Mouse (Mus musculus) T-helper 2 cell (primary cell): ENCODE data around the gene Ncbp1.

Experiments
- in situ Hi-C: fragments of 300-600 bp; cut with MboI, MseI; formaldehyde crosslinking; loops from one replicate; pipeline ENCODE4 v1.15.1; 2025; ENCODE audit warnings: high pct_unique_total_duplicates

Ncbp1 gene

DNA sequence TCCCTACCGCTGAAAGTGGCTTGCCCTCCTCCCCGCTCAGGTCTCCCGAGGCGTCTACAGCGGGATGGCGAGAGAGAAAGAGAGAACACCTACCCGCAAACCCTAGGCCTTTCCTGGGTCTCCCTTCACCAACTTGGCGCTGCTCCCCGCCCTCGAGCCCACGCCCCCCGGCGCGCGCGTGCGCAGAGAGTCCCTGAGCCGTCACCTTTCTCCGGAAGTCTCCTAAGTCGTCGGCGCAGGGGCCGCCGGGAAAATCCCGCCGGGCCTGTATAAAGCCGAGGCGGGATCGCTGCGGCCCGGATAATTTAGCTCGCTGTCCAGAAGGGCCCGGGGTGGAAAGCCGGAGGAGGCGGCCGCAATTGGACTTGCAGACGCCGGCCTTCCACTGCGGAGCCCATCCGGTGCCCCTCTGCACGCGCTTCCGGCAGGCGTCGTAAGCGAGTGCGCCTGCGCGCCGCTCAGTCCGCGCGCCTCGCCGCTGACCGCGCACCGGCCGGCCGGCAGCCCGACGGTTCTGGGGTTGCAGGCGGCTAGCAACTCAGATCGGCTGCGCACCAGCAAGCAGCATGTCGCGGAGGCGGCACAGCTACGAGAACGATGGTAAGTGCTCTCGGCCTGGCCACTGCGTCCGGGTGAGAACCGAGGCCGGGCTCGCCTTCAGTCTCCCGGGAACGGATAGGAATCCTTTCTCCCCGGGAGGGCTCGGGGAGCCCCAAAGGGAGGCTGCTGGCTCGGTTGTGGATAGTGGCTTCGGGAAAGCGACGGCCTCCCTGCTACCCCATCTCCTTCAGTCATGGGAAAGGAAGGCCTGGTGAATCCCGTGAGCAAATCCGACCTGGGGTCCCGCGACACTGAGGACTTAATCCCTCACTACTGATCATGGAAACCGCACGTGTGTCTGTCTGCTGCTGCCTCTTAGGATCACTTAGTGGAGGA is at the start of gene Ncbp1, which contains the start of gene Tstd2:
Ncbp1 (plus strand) TSS at position 327 of the 936 bp plus-strand sequence.
Tstd2 (minus strand) TSS at position 408 of the 936 bp plus-strand sequence.
- in situ Hi-C loops: no loop called here

DNA sequence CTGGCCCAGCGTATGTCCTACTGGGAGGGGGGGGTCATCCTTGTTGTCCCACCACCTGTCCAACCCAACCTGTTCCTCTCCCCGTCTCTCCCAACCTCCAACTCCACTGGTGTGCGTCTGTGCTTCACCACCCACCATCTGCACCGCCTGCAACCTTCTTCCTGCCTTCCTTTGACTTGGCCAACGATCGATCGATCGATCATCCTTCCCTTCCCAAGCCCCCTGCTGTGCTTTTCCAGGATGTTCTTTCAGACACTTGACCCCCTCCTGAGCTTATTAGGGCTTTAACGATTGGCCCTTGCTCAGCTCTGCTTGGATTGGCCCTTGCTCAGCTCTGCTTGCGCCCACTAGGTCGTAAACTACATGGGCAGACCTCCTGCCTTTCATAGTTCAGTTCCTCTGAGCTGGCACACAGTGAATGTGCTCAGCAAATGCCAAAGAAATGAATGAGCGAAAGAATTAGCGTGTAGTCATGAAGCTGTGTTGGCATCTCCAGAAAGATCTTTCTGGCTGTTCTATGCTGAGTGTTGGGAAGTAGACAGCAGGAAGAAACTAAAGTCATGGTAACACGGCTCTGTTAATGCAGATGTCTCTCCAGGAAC is 48.8 kb upstream of the Ncbp1 start:
- in situ Hi-C loops: no loop called here

DNA sequence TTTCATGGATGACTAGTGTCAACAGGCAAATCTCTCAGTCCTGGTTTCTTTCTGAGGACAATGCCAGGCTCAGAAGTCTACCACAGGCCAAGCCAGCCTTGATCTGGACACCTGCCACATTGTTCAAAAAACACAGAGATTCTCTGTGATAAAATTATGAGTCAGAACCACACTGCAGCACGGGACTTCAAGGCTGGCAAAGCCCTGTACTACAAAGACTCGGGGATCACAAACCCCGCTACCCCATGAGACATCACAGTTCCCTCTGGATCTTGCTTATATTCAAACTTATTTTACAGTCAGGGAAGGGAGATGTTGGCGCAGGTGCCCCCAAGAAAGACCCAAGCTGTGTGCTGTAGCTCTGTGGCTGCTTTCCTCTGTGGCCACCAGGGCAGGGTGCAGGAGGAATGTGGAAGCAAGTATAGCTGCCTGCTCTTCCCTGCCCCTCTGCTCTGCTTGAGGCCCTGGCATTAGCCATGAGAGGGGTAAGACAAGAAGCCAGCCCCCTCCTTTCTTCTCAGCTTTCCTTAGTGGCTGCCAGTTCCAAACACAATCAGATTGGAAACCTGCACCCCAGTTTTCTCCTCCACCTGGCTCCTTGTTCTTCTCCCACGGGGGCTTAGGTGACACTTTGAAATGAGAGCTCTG is 45.9 kb upstream of the Ncbp1 start:
- in situ Hi-C loops: no loop called here

DNA sequence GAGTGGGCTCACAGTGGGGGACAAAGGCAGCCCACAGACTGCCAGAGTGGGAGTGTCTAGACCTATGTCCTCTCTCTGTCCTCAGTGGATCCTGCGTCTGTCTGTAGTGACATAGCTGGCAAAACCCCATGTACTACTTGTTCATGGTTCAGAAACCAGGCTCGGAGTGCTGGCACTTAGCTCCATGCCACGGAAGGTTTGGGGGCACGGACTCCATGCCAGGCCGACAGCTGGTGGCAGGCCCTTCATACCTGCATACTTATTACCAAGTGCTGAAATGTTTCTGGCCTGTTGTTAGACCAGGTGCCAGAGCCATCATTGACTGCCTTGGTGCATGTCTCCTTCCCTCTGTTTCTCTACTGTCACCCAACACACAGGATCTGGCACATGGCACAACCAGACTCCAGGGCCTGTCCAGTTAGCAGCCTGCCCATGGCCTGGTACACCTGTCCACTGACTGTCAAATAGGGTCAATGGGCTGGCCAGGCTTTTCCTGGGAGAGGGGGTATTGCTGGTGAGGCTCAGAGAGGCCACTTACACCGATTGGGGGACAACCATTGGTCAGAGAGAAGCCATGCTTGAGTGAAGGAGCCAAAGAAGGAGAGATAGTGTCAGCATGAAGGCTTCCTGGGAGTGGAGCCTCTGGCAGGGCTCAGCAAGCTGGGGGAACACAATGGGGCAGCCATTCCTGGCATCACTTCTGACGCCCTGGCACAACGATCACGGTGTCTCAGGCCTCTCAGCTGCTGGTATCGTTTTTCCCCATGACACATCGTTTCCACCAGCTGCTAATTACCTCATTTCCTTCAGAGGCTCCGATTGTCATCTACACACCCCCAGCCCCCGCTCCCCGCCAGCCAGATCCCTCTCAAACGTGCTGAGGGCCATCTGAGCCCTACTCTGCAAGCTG is 43.2 kb upstream of the Ncbp1 start:
- in situ Hi-C loops: no loop called here

DNA sequence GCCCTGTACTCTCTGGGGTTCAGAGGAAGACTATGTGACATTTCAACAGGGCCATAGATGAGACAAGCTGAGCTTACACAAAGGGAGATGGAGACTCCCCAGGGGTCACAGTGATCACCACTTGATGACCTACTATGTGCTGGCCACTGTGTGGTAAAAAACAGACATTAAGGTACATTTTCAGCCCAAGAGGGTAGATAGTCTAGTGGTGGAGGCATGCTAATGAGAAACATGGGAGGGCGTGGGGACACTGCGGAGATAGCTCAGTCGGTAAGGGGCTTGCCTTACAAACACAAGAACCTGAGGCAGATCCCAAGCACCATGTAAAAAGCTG is 42.6 kb upstream of the Ncbp1 start:
- in situ Hi-C loops: no loop called here

DNA sequence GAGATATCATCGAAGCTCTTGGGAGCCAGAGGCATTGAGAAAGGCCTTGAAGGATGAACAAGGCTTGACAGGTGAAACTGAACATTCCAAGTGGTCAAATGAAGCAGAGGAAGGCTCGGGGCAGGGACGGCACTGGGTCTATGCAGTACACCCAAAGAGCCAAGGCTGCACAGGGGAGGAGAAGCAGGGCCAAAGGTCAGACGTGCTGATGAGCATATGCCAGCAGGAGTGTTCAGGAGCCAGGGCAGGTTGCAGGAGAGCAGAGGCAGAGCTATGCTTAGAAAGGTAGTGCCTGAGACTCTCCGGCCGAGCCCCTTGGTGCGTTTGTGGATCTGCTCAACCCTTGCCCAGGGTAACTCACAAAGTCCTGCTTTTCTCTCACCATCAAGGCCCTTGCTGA is 41.9 kb upstream of the Ncbp1 start:
- in situ Hi-C loops: no loop called here

DNA sequence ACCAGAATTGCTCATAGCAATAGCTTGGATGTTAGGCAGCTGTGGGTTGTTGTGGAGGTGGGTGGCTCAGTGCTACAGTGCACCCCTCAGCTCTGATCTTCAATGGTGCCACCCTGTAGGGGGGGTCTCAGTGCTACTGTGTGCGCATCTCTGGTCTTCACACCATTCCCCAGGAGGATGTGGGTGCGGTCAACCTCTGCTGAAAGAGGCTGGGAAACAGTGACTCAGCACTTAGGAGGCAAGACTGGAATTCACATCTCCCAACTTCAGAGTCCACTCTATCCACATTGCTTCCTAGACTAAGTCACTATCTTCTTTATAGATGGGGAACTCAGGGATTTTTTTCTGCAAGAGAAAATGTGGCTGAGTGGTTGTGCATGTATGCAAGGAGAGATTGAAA is 40.8 kb upstream of the Ncbp1 start:
- in situ Hi-C loops: no loop called here

DNA sequence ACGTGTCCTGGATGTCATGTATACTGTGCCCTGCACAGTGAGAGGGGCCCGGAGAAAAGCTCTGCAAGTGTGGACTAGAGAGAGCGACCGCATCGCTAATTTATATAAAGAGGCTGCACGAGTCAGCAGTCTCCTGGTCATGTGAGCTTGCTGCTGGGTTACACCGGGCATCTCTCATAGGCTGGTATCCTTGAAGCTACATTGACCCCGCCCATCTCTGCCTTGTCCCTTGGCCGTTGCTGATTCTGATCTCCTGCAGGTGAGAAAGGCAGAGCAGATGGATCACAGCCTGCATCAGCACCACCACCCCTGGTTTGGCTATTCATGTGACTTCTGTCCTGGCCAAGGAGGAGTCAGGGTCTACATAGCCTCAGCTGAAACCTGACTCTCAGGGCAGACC is 39.3 kb upstream of the Ncbp1 start:
- in situ Hi-C loops: no loop called here

DNA sequence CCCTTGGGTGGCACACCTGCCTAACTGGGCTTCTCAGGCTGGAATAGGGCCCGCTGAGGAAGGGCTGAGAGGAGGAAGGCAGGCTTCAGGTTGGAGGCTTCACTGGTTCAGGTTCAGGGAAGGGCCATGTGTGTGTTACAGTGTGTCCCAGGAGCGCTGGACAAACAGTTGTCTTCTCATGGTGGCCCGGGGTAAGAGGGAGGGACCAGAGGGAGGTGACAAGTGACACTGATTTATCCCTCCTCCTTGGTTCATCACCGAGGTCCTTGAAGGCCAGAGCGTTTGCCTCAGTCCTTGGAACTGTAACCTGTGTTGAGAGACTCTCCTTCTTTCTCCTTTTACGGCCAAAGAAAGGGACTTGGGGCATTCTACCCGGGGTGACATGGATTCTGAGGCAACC is 37.9 kb upstream of the Ncbp1 start:
- in situ Hi-C loops: no loop called here

DNA sequence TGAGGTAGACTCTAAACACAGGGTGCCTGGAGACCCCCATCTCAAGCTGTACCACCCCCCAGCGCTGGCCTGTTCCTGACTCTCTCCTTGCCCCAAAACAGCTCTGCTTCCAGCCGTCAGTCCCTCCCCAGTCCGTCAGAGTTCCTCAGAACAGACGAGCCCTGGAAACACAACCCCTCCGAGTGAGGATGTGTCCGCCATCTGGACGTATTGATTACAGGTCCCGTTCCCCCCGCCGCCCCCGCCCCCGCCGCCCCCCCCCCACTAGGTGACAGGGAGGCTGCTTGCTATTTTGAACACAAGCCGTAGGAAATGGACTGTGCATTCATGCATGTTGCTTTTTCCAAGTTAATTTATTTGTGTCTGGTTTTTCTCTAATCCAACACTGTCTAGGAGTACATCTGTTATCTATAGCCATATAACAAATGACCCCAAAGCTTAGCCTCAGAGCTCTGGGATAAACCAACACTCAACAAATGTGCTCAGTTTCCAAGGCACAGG is 37.2 kb upstream of the Ncbp1 start:
- in situ Hi-C loops: no loop called here

DNA sequence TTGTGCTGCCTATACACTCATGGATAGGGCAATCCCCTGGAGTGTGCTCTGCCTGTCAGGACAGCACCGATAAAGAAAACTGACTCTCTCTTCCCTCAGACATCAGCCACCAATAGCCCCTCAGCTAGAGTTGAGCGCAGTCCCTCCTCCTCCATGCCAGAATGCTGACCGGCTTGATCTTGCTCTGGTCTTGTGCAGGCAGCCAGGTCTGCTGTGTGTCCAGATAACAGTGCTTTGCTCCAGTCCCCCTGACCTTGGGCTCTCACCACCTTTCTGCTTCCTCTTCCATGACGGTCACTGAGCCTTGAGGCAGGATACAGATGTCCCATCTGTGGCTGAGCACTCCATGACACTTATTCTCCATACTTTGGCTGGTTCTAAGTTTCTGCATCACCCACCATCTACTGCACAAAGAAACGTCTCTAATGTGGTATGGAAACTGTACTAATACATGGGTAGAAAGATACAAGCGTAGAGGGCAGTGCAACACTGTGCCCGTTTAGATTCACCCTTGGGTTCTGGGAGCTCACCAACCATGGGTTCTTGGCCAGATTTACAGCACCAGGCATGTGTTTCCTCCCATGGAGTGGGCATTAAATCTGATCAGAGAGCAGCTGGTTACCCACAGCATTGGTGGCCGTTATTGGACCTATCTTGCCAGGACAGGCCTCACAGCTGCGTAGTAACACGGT is 36.2 kb upstream of the Ncbp1 start:
- in situ Hi-C loops: no loop called here

DNA sequence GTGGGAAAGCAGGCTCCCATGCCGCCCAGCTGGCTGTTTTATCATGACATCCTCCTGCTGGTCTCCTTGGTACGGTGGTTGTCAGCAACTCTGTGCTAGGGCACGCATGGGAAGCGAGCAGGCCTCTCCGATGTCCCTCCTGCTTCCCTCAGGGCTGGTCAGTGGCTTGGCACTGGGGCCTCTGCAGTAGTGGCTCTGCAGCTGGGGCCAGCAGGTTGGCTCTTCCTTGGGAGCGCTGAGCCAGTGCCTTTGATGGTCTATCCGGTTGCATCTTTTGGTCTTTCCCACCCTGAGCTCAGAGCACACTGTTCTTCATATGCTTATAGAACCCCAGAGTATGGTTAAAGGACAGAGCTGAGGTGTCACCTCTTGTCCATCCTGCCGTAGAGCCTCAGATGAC is 28.3 kb upstream of the Ncbp1 start:
- in situ Hi-C loops: no loop called here

DNA sequence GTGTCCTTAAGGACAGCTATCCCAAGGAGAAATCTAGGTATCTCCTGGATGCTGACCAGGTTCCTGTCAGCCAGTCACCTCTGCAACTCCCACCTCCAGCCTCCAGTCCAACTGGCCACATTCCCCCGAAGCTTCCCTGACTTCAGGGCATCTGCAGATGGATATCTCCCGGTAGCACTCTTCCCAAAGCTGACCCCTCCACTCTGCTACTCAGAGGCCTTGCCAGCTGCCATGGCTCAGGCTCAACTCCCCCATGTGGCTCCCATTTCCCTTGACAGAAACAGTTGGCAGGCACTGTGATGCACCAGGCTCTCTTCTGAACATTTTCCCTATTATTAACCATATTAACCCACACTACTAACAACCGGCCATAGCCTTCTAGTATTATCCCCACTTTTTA is 27.1 kb upstream of the Ncbp1 start:
- in situ Hi-C loops: no loop called here

DNA sequence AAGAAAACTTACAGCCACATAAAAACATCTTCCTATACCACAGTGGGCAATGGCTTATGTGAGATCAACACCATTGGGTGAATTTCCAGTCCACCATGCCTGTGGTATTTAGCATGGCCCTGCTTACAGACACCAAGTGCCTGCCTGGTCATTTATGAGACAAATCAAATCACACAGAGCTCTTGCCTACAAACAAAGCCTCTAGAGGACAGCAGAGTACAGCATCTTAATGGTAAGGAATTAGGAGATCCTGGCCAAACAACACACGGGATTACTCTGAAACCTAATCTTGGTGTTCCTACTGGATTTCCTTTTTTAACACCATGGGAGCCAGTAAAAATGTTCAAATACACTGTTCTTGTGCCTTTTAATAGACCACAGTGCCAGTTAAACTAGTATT is 23.1 kb upstream of the Ncbp1 start:
- in situ Hi-C loops: no loop called here

DNA sequence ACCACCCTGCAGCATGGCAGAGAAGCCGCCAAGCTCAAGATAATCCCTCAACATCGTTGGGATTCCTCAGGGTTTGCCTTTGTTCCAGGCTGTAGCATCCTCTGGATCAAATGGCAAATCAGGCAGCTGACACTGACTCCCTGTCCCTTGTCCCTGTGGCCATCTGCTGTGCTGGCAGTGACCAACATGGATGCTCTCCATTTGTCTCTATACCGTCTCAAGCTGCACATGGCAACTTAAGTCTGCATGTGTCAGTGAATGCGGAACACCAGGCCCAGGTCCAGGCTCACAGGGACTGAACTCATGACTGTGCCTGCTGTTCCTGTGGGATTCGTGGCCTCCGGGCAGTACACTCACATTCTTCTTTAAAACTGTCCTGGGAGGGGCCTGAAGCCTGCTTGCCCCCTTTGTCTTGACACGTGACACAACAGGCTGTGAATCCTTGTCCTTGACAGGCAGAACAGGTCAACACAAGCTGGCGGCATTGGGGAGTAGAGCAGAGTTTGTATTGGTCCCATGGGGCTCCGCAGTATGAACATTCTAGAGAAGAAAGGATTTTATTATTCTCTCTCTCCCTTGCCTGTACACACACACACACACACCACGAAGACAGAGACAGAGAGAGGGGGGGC is 21.8 kb upstream of the Ncbp1 start:
- in situ Hi-C loops: no loop called here

DNA sequence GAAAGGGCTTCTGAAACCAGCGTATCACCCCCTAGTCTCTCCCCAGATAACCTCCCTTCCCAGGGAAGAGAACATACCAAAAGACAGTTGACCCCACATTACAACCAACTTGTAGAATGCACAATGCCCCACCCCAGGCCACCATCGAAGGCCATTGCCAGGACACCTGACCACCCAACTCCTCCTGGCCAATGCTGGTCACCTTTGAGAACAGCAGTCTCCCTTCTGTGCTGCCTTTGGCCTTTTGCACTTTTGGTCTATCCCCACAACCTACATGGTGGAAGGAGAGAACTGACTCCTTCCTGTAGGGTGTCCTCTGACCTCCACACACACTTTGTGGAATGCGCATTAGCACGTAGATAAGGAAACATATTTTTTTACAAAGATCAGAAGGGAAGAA is 20.9 kb upstream of the Ncbp1 start:
- in situ Hi-C loops: no loop called here

DNA sequence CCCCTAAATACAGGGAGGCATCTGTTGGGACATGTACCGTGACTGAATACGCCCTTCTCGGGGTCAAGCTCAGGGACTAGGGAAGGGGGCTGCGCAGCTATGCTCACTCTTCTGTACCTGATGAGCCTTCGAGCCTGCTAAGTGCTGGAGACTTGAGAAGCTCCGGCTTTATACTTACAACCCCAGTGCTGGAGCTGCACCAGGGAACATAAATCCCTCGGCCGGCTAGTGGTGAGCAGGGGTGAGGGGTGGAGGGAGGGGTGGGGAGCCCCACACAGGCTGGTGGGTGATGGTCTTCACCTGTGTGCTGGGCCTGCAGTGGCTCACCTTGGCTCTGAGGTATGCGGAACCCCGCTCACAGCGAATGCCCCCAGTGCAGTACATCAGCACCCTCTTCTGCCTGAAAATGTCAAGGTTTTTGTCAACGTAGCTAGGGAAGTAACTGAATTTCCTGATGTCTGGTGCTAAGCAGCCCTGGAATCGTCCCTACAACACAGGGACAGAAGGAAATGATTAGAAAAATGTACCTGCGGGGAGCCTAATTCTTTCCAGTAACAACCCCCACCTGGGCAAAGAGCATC is 18.8 kb upstream of the Ncbp1 start:
- in situ Hi-C loops: no loop called here

DNA sequence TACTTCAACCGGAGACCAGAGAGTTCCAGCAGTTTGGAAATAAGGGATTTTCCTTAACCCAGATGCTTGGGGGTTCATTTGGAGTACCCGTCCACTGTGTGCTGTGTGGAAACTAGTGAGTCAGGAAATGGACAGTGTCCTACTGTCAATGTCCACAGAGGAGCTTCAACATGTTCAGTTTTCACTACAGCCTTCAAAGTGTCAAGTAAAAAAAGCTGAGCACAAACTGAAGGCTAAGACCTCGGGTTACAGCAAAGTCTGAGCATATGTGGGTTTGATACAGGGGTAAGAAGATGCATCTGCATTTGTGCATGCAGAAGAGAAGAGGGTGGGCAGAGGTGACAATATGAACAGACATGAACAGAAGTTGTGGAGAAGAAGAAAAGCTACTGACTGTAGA is 17.6 kb upstream of the Ncbp1 start:
- in situ Hi-C loops: no loop called here

DNA sequence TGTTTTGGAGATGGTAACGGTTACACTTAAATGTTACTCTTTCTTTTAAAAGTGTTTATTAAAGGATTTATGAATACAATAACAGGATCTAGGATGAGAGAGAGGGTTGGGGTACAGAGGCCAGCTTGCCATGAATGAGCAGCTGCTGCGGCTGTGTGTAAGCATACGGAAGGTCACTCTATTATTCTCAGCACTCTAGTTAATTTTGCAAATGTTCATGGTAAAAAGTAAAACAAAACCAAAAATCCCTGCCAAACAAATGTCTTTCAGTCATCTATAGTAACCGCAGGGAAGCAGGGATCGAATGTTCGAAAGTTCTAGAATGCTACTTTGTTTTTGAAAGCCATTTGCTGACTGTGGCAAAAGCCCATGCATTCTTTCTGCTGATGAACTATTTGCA is 15.1 kb upstream of the Ncbp1 start:
- in situ Hi-C loops: no loop called here

DNA sequence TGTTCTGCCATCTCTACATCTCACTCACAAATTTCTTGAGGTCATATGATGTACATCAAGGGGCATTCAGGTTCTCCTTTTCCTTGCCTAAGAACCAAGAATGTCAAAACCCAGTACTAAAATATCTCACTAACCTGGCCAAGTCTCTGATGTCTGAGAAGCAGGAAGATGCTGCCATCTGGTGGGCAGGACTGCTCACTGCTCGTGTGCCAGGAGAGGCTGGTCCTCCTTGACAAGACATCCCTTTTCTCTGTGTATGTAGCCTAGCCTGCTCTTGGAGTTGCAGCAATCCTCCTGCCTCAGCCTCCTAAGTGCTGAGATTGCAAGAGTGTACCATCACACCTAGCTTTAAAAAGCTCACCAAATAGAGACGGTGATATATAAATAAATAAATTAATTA is 11.9 kb upstream of the Ncbp1 start:
- in situ Hi-C loops: loop anchor here (5.0 kb wide), 1 partner anchor 179 kb away; no protein-coding TSS in a partner anchor
